Mouse (Mus musculus): ENCODE data around the gene Ftl1. TPM values are rescaled to one million over a fixed set of nuclear protein-coding genes. Genes with fewer than 3 reads are reported as not detected.

The Ftl1 gene
- polyA plus RNA-seq (2014; fragmentation: Illumina TruSeq; extraction: RNeasy Lipid Tissue Mini Kit (QIAGEN cat#74804); ENCODE audit: low read depth, low replicate concordance) = 9.1 TPM

GRCm38 (mm10) chr7:45459564-45460140 lies at the start of gene Ftl1:
Gene Ftl1, minus strand, starts transcription at chr7:45459884.

GRCm38 (mm10) chr7:45488293-45489204 lies 28.9 kb upstream of the Ftl1 start, which contains the start of gene Dhdh:
Gene Dhdh, minus strand, starts transcription at chr7:45488805.

GRCm38 (mm10) chr7:45486761-45487415 lies 27.2 kb upstream of the Ftl1 start, which contains the start of gene Gm45808:
Gene Gm45808, minus strand, starts transcription at chr7:45486811.

GRCm38 (mm10) chr7:45481374-45481927 lies 21.8 kb upstream of the Ftl1 start, which contains the start of gene Tulp2:
Gene Tulp2, plus strand, starts transcription at chr7:45481877.

GRCm38 (mm10) chr7:45466283-45467089 lies 6.8 kb upstream of the Ftl1 start, which contains the start of gene Bax:
Gene Bax, minus strand, starts transcription at chr7:45466898.

GRCm38 (mm10) chr7:45437521-45438276 lies 22.0 kb downstream of the Ftl1 start, which contains the start of gene Ruvbl2:
Gene Ruvbl2, minus strand, starts transcription at chr7:45438096.

GRCm38 (mm10) chr7:45434203-45435015 lies 25.3 kb downstream of the Ftl1 start, which contains the start of gene Gys1:
Gene Gys1, plus strand, starts transcription at chr7:45434844.

GRCm38 (mm10) chr7:45420615-45420919 lies 39.1 kb downstream of the Ftl1 start, which contains the start of gene Lhb:
Gene Lhb, plus strand, starts transcription at chr7:45420820.

GRCm38 (mm10) chr7:45413113-45413863 lies 46.4 kb downstream of the Ftl1 start, which contains the start of gene Ntf5:
Gene Ntf5, plus strand, starts transcription at chr7:45413695.

Other genes with a start within 250 kb of the Ftl1 start
- not detected for gene Dkkl1, start 247.7 kb downstream of the Ftl1 start, polyA plus RNA-seq (2014; fragmentation: Illumina TruSeq; extraction: RNeasy Lipid Tissue Mini Kit (QIAGEN cat#74804); ENCODE audit: low read depth, low replicate concordance)
- 0.44 TPM for gene Tead2, start 244.1 kb downstream of the Ftl1 start, polyA plus RNA-seq (2014; fragmentation: Illumina TruSeq; extraction: RNeasy Lipid Tissue Mini Kit (QIAGEN cat#74804); ENCODE audit: low read depth, low replicate concordance)
- not detected for gene Cd37, start 220.8 kb downstream of the Ftl1 start, polyA plus RNA-seq (2014; fragmentation: Illumina TruSeq; extraction: RNeasy Lipid Tissue Mini Kit (QIAGEN cat#74804); ENCODE audit: low read depth, low replicate concordance)
- not detected for gene Slc6a16, start 218.8 kb downstream of the Ftl1 start, polyA plus RNA-seq (2014; fragmentation: Illumina TruSeq; extraction: RNeasy Lipid Tissue Mini Kit (QIAGEN cat#74804); ENCODE audit: low read depth, low replicate concordance)
- gene Slc6a21, start 182.4 kb downstream of the Ftl1 start, polyA plus RNA-seq (2014; fragmentation: Illumina TruSeq; extraction: RNeasy Lipid Tissue Mini Kit (QIAGEN cat#74804); ENCODE audit: low read depth, low replicate concordance) = not detected
- 0.24 TPM for gene Trpm4, start 126.1 kb downstream of the Ftl1 start, polyA plus RNA-seq (2014; fragmentation: Illumina TruSeq; extraction: RNeasy Lipid Tissue Mini Kit (QIAGEN cat#74804); ENCODE audit: low read depth, low replicate concordance)
- not detected for gene Hrc, start 124.6 kb downstream of the Ftl1 start, polyA plus RNA-seq (2014; fragmentation: Illumina TruSeq; extraction: RNeasy Lipid Tissue Mini Kit (QIAGEN cat#74804); ENCODE audit: low read depth, low replicate concordance)
- gene Ppfia3, start 92.9 kb downstream of the Ftl1 start, polyA plus RNA-seq (2014; fragmentation: Illumina TruSeq; extraction: RNeasy Lipid Tissue Mini Kit (QIAGEN cat#74804); ENCODE audit: low read depth, low replicate concordance) = not detected
- gene Lin7b, start 89.3 kb downstream of the Ftl1 start, polyA plus RNA-seq (2014; fragmentation: Illumina TruSeq; extraction: RNeasy Lipid Tissue Mini Kit (QIAGEN cat#74804); ENCODE audit: low read depth, low replicate concordance) = not detected
- gene Snrnp70, start 64.1 kb downstream of the Ftl1 start, polyA plus RNA-seq (2014; fragmentation: Illumina TruSeq; extraction: RNeasy Lipid Tissue Mini Kit (QIAGEN cat#74804); ENCODE audit: low read depth, low replicate concordance) = 40.0 TPM
- gene Kcna7, start 54.2 kb downstream of the Ftl1 start, polyA plus RNA-seq (2014; fragmentation: Illumina TruSeq; extraction: RNeasy Lipid Tissue Mini Kit (QIAGEN cat#74804); ENCODE audit: low read depth, low replicate concordance) = not detected
- 0.53 TPM for gene Ntf5, start 46.2 kb downstream of the Ftl1 start, polyA plus RNA-seq (2014; fragmentation: Illumina TruSeq; extraction: RNeasy Lipid Tissue Mini Kit (QIAGEN cat#74804); ENCODE audit: low read depth, low replicate concordance)
- gene Lhb, start 39.1 kb downstream of the Ftl1 start, polyA plus RNA-seq (2014; fragmentation: Illumina TruSeq; extraction: RNeasy Lipid Tissue Mini Kit (QIAGEN cat#74804); ENCODE audit: low read depth, low replicate concordance) = not detected
- 5.7 TPM for gene Gys1, start 25.0 kb downstream of the Ftl1 start, polyA plus RNA-seq (2014; fragmentation: Illumina TruSeq; extraction: RNeasy Lipid Tissue Mini Kit (QIAGEN cat#74804); ENCODE audit: low read depth, low replicate concordance)
- gene Ruvbl2, start 21.8 kb downstream of the Ftl1 start, polyA plus RNA-seq (2014; fragmentation: Illumina TruSeq; extraction: RNeasy Lipid Tissue Mini Kit (QIAGEN cat#74804); ENCODE audit: low read depth, low replicate concordance) = 0.36 TPM
- 0.65 TPM for gene Bax, start 7.0 kb upstream of the Ftl1 start, polyA plus RNA-seq (2014; fragmentation: Illumina TruSeq; extraction: RNeasy Lipid Tissue Mini Kit (QIAGEN cat#74804); ENCODE audit: low read depth, low replicate concordance)
- gene Tulp2, start 22.0 kb upstream of the Ftl1 start, polyA plus RNA-seq (2014; fragmentation: Illumina TruSeq; extraction: RNeasy Lipid Tissue Mini Kit (QIAGEN cat#74804); ENCODE audit: low read depth, low replicate concordance) = not detected
- gene Gm45808, start 26.9 kb upstream of the Ftl1 start, polyA plus RNA-seq (2014; fragmentation: Illumina TruSeq; extraction: RNeasy Lipid Tissue Mini Kit (QIAGEN cat#74804); ENCODE audit: low read depth, low replicate concordance) = not detected
- gene Dhdh, start 28.9 kb upstream of the Ftl1 start, polyA plus RNA-seq (2014; fragmentation: Illumina TruSeq; extraction: RNeasy Lipid Tissue Mini Kit (QIAGEN cat#74804); ENCODE audit: low read depth, low replicate concordance) = 13.6 TPM
- 44.8 TPM for gene Nucb1, start 50.5 kb upstream of the Ftl1 start, polyA plus RNA-seq (2014; fragmentation: Illumina TruSeq; extraction: RNeasy Lipid Tissue Mini Kit (QIAGEN cat#74804); ENCODE audit: low read depth, low replicate concordance)
- gene Ppp1r15a, start 66.4 kb upstream of the Ftl1 start, polyA plus RNA-seq (2014; fragmentation: Illumina TruSeq; extraction: RNeasy Lipid Tissue Mini Kit (QIAGEN cat#74804); ENCODE audit: low read depth, low replicate concordance) = 0.97 TPM
- gene Plekha4, start 66.4 kb upstream of the Ftl1 start, polyA plus RNA-seq (2014; fragmentation: Illumina TruSeq; extraction: RNeasy Lipid Tissue Mini Kit (QIAGEN cat#74804); ENCODE audit: low read depth, low replicate concordance) = not detected
- gene Hsd17b14, start 95.0 kb upstream of the Ftl1 start, polyA plus RNA-seq (2014; fragmentation: Illumina TruSeq; extraction: RNeasy Lipid Tissue Mini Kit (QIAGEN cat#74804); ENCODE audit: low read depth, low replicate concordance) = 5.9 TPM
- gene Bcat2, start 110.3 kb upstream of the Ftl1 start, polyA plus RNA-seq (2014; fragmentation: Illumina TruSeq; extraction: RNeasy Lipid Tissue Mini Kit (QIAGEN cat#74804); ENCODE audit: low read depth, low replicate concordance) = 3.6 TPM
- gene Fgf21, start 155.6 kb upstream of the Ftl1 start, polyA plus RNA-seq (2014; fragmentation: Illumina TruSeq; extraction: RNeasy Lipid Tissue Mini Kit (QIAGEN cat#74804); ENCODE audit: low read depth, low replicate concordance) = not detected
- gene Fut1, start 157.4 kb upstream of the Ftl1 start, polyA plus RNA-seq (2014; fragmentation: Illumina TruSeq; extraction: RNeasy Lipid Tissue Mini Kit (QIAGEN cat#74804); ENCODE audit: low read depth, low replicate concordance) = 0.16 TPM
- gene Izumo1, start 161.9 kb upstream of the Ftl1 start, polyA plus RNA-seq (2014; fragmentation: Illumina TruSeq; extraction: RNeasy Lipid Tissue Mini Kit (QIAGEN cat#74804); ENCODE audit: low read depth, low replicate concordance) = not detected
- gene Rasip1, start 167.6 kb upstream of the Ftl1 start, polyA plus RNA-seq (2014; fragmentation: Illumina TruSeq; extraction: RNeasy Lipid Tissue Mini Kit (QIAGEN cat#74804); ENCODE audit: low read depth, low replicate concordance) = not detected
- gene Mamstr, start 180.1 kb upstream of the Ftl1 start, polyA plus RNA-seq (2014; fragmentation: Illumina TruSeq; extraction: RNeasy Lipid Tissue Mini Kit (QIAGEN cat#74804); ENCODE audit: low read depth, low replicate concordance) = not detected
- not detected for gene Fut2, start 206.5 kb upstream of the Ftl1 start, polyA plus RNA-seq (2014; fragmentation: Illumina TruSeq; extraction: RNeasy Lipid Tissue Mini Kit (QIAGEN cat#74804); ENCODE audit: low read depth, low replicate concordance)
- gene Ntn5, start 224.1 kb upstream of the Ftl1 start, polyA plus RNA-seq (2014; fragmentation: Illumina TruSeq; extraction: RNeasy Lipid Tissue Mini Kit (QIAGEN cat#74804); ENCODE audit: low read depth, low replicate concordance) = not detected
- not detected for gene Sec1, start 234.5 kb upstream of the Ftl1 start, polyA plus RNA-seq (2014; fragmentation: Illumina TruSeq; extraction: RNeasy Lipid Tissue Mini Kit (QIAGEN cat#74804); ENCODE audit: low read depth, low replicate concordance)
- not detected for gene Car11, start 240.0 kb upstream of the Ftl1 start, polyA plus RNA-seq (2014; fragmentation: Illumina TruSeq; extraction: RNeasy Lipid Tissue Mini Kit (QIAGEN cat#74804); ENCODE audit: low read depth, low replicate concordance)
- 1.5 TPM for gene Dbp, start 245.2 kb upstream of the Ftl1 start, polyA plus RNA-seq (2014; fragmentation: Illumina TruSeq; extraction: RNeasy Lipid Tissue Mini Kit (QIAGEN cat#74804); ENCODE audit: low read depth, low replicate concordance)

Data from kidney, adult 10 weeks (tissue).